Mouse (Mus musculus): ENCODE data around the gene 1700025G04Rik. TPM values are rescaled to one million over a fixed set of nuclear protein-coding genes. Genes with fewer than 3 reads are reported as not detected.

The 1700025G04Rik gene
- polyA plus RNA-seq, 2 experiments: 24.3 to 36.4 TPM

DNA sequence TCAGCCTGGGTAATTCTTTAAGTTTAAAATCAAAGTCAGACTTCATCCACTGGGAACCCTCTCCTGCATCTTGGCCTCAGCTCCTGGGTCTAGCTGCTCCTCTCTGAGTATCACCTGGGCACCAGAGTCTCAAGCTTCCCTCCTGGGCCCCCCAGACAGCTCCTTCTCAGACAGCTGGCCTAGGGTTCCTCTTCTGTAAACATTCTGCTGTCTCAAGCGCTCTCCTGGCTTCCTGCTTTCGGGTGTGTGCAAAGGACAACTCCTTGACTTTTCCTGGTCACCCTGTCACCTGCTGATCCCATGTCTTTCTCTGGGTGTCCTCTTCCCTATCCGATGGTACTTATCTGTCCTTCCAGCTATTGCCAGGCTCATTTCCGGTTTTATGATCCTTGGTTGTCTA lies 99.3 kb downstream of the 1700025G04Rik start:
- Histone ChIP-seq H3K9me3 (ENCODE audit: control insufficient read depth, low read length) (0 out of 2 replicates have a peak, but pooled peaks cover 3% of the 10 kb centered on the region), H3K4me1 (ENCODE audit: control insufficient read depth, insufficient read depth, low read length) (peaks cover 5% of the 10 kb centered on the region), H3K9ac (ENCODE audit: low read depth, low read length, severe bottlenecking) (no peak overlapping the region), H3K36me3 (ENCODE audit: control insufficient read depth, insufficient read depth, low read length) (0 out of 2 replicates have a peak, but pooled peaks cover 2% of the 10 kb centered on the region), H3K27ac (replicated peaks; ENCODE audit: low read depth, low read length) (no peak overlapping the region), H3K27me3 (ENCODE audit: control insufficient read depth, insufficient read depth, low read length) (no peaks in the 10 kb centered on the region), H3K4me2 (replicated peaks; ENCODE audit: low read depth, low read length, severe bottlenecking) (no peak overlapping the region), H3K4me3 (replicated peaks; ENCODE audit: low read length) (no peak overlapping the region)
- TF ChIP-seq POLR2A (IDR thresholded peaks at IDR 0.05; ENCODE audit: borderline replicate concordance, extremely low read depth, insufficient read depth, insufficient read length): no peak
- no peak for ATAC-seq (ENCODE audit: low FRiP score, low read depth)
- DNase-seq (ENCODE audit: low spot score): no peak
- WGBS: 76% methylated on average over 4 of the region's 4 CpGs

- no peak overlapping the region for H3K27ac ChIP-seq (replicated peaks; ENCODE audit: low read depth, low read length)
- no peaks in the 10 kb centered on the region for H3K27me3 ChIP-seq (ENCODE audit: control insufficient read depth, insufficient read depth, low read length)
- no peak overlapping the region for H3K4me3 ChIP-seq (replicated peaks; ENCODE audit: low read length)
- 0 out of 2 replicates have a peak, but pooled peaks cover 3% of the 10 kb centered on the region for H3K9me3 ChIP-seq (ENCODE audit: control insufficient read depth, low read length)
- TF ChIP-seq POLR2A (IDR thresholded peaks at IDR 0.05; ENCODE audit: borderline replicate concordance, extremely low read depth, insufficient read depth, insufficient read length): no peak
- H3K4me1 ChIP-seq (ENCODE audit: control insufficient read depth, insufficient read depth, low read length): peaks cover 8% of the 10 kb centered on the region; the same call in 1 of the 2 replicates
- 34% methylated on average over 7 of the region's 7 CpGs for WGBS
- H3K9ac ChIP-seq (ENCODE audit: low read depth, low read length, severe bottlenecking): no peak overlapping the region
- H3K4me2 ChIP-seq (replicated peaks; ENCODE audit: low read depth, low read length, severe bottlenecking): no peak overlapping the region
- DNase-seq (ENCODE audit: low spot score): no peak
- ATAC-seq (ENCODE audit: low FRiP score, low read depth): no peak
- H3K36me3 ChIP-seq (ENCODE audit: control insufficient read depth, insufficient read depth, low read length): 0 out of 2 replicates have a peak, but pooled peaks cover 2% of the 10 kb centered on the region
These were observed 101.2 kb downstream of the 1700025G04Rik start for GRCm38 (mm10) chr1:151988713-151989112.

- Histone ChIP-seq H3K4me3 (replicated peaks; ENCODE audit: low read length) (no peak overlapping the region), H3K4me1 (ENCODE audit: control insufficient read depth, insufficient read depth, low read length) (peaks cover 8% of the 10 kb centered on the region; the same call in 1 of the 2 replicates), H3K27ac (replicated peaks; ENCODE audit: low read depth, low read length) (no peak overlapping the region), H3K36me3 (ENCODE audit: control insufficient read depth, insufficient read depth, low read length) (0 out of 2 replicates have a peak, but pooled peaks cover 2% of the 10 kb centered on the region), H3K9ac (ENCODE audit: low read depth, low read length, severe bottlenecking) (no peak overlapping the region), H3K9me3 (ENCODE audit: control insufficient read depth, low read length) (0 out of 2 replicates have a peak, but pooled peaks cover 3% of the 10 kb centered on the region), H3K4me2 (replicated peaks; ENCODE audit: low read depth, low read length, severe bottlenecking) (no peak overlapping the region), H3K27me3 (ENCODE audit: control insufficient read depth, insufficient read depth, low read length) (no peaks in the 10 kb centered on the region)
- ATAC-seq (ENCODE audit: low FRiP score, low read depth): no peak
- no peak for TF ChIP-seq POLR2A (IDR thresholded peaks at IDR 0.05; ENCODE audit: borderline replicate concordance, extremely low read depth, insufficient read depth, insufficient read length)
- whole genome bisulfite sequencing: 73% methylated on average over 8 of the region's 8 CpGs
- DNase-seq (ENCODE audit: low spot score): no peak
These were observed 101.9 kb downstream of the 1700025G04Rik start for GRCm38 (mm10) chr1:151988066-151988465.

DNA sequence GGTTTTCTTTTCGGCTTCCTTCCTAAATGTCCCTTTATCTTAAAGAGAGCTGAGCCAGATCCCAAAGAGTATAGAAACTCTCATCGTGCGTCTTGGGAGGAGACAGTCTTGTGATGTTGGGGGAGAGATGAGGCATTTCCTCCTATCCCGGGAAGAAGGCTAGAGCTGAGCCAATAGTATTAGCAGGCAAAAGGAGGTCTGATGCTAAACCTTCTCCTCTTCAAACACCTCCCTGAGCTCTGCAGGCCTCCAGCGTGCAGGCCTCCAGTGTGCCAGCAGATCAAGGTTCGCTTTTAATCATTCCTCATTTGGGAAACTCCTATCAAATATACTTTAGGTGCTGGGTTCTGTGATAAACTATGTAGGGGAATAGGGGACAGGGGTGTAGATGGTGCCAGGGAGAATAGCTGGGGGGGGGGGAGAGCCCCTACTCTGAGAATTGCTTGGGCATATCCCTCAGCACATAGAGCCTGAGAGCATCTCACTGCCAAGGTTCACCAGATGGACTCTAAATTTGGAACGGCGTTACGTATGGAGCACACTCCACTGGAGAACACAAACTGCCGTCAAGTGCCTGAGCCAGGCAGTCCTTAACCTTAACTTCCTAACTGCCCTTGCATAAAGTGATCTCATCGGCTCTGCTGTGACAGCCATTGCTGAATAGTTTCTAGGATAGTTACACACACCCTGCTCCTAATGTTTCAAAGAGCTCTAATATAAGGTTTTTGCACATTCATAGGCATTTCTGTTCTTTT lies 103.7 kb downstream of the 1700025G04Rik start:
- H3K4me2 ChIP-seq (replicated peaks; ENCODE audit: low read depth, low read length, severe bottlenecking): no peak overlapping the region
- no peaks in the 10 kb centered on the region for H3K9me3 ChIP-seq (ENCODE audit: control insufficient read depth, low read length)
- no peak for TF ChIP-seq POLR2A (IDR thresholded peaks at IDR 0.05; ENCODE audit: borderline replicate concordance, extremely low read depth, insufficient read depth, insufficient read length)
- no peak for ATAC-seq (ENCODE audit: low FRiP score, low read depth)
- no peaks in the 10 kb centered on the region for H3K36me3 ChIP-seq (ENCODE audit: control insufficient read depth, insufficient read depth, low read length)
- no peak for DNase-seq (ENCODE audit: low spot score)
- H3K4me3 ChIP-seq (replicated peaks; ENCODE audit: low read length): no peak overlapping the region
- H3K27ac ChIP-seq (replicated peaks; ENCODE audit: low read depth, low read length): no peak overlapping the region
- no peaks in the 10 kb centered on the region for H3K27me3 ChIP-seq (ENCODE audit: control insufficient read depth, insufficient read depth, low read length)
- 66% methylated on average over 11 of the region's 11 CpGs for WGBS
- peaks cover 8% of the 10 kb centered on the region; the same call in 1 of the 2 replicates for H3K4me1 ChIP-seq (ENCODE audit: control insufficient read depth, insufficient read depth, low read length)
- H3K9ac ChIP-seq (ENCODE audit: low read depth, low read length, severe bottlenecking): no peak overlapping the region

GRCm38 (mm10) chr1:151985056-151985455 lies 104.9 kb downstream of the 1700025G04Rik start:
- Histone ChIP-seq H3K4me2 (replicated peaks; ENCODE audit: low read depth, low read length, severe bottlenecking) (no peak overlapping the region), H3K36me3 (ENCODE audit: control insufficient read depth, insufficient read depth, low read length) (no peaks in the 10 kb centered on the region), H3K27ac (replicated peaks; ENCODE audit: low read depth, low read length) (no peak overlapping the region), H3K27me3 (ENCODE audit: control insufficient read depth, insufficient read depth, low read length) (no peaks in the 10 kb centered on the region), H3K4me3 (replicated peaks; ENCODE audit: low read length) (no peak overlapping the region), H3K4me1 (ENCODE audit: control insufficient read depth, insufficient read depth, low read length) (peaks cover 8% of the 10 kb centered on the region; the same call in 1 of the 2 replicates), H3K9me3 (ENCODE audit: control insufficient read depth, low read length) (no peaks in the 10 kb centered on the region), H3K9ac (ENCODE audit: low read depth, low read length, severe bottlenecking) (no peak overlapping the region)
- 90% methylated on average over 1 of the region's 1 CpGs for WGBS
- ATAC-seq (ENCODE audit: low FRiP score, low read depth) (no peak), DNase-seq (ENCODE audit: low spot score) (no peak)
- no peak for TF ChIP-seq POLR2A (IDR thresholded peaks at IDR 0.05; ENCODE audit: borderline replicate concordance, extremely low read depth, insufficient read depth, insufficient read length)
